Mouse (Mus musculus) CH12.LX (cell line): Measurements from ENCODE around the gene Lzts3. TPM values are rescaled to one million over a fixed set of nuclear protein-coding genes. Genes with fewer than 3 reads are reported as not detected.
A peak's percentile ranks its signal among the peaks of the same experiment; 100 is the strongest.

Experiments used
- DNase-seq: peaks from one replicate; pipeline ENCODE4 v3.0.0-alpha.2; 2013; ENCODE audit errors: extremely low read depth
- H3K27ac ChIP-seq: 2 replicates; pipeline ENCODE4 v1.5.1; 2012; ENCODE audit warnings: low read depth, mild to moderate bottlenecking, control low read depth, moderate library complexity; ENCODE audit not compliant: insufficient read depth
- H3K27me3 ChIP-seq: replicated peaks from 2 replicates; pipeline ENCODE3; 2012; ENCODE audit warnings: inconsistent platforms
- H3K36me3 ChIP-seq, 2 experiments: replicated peaks in 1 of 2; 2 replicates each; pipeline versions ENCODE3 to v1.6.1; 2012; ENCODE audit warnings: inconsistent platforms in 1 of 2, low read length in 1 of 2, mild to moderate bottlenecking in 1 of 2, mixed read lengths in 1 of 2, moderate library complexity in 1 of 2; ENCODE audit not compliant: control insufficient read depth in 1 of 2, insufficient read depth in 1 of 2
- H3K4me1 ChIP-seq, 2 experiments: 2 replicates each; pipeline ENCODE4 v1.6.1; 2012; ENCODE audit warnings: inconsistent platforms in 1 of 2, moderate library complexity in 1 of 2; ENCODE audit not compliant: insufficient read depth in 2 of 2, control insufficient read depth in 1 of 2
- H3K4me2 ChIP-seq: 2 replicates; pipeline ENCODE4 v1.6.1; 2012; ENCODE audit warnings: low read depth, mild to moderate bottlenecking, control low read depth; ENCODE audit not compliant: poor library complexity, insufficient read depth, severe bottlenecking
- H3K4me3 ChIP-seq, 3 experiments: fragments of 150-350 bp in 1 of 3; sonication (generic) in 1 of 3; replicated peaks in 1 of 3; 2 replicates each; pipeline versions ENCODE3 to v1.5.1; 2011 to 2012; ENCODE audit warnings: low read depth in 2 of 3, low read length in 2 of 3, mild to moderate bottlenecking in 2 of 3, moderate library complexity in 2 of 3, control low read depth in 1 of 3, improper control_type of control experiment in 1 of 3, inconsistent platforms in 1 of 3, mixed read lengths in 1 of 3; ENCODE audit not compliant: poor library complexity in 1 of 3
- H3K79me2 ChIP-seq: replicated peaks from 2 replicates; pipeline ENCODE4 v1.6.1; 2012; ENCODE audit warnings: mild to moderate bottlenecking, moderate library complexity; ENCODE audit not compliant: control insufficient read depth, poor library complexity, insufficient read depth, severe bottlenecking; ENCODE audit errors: extremely low read depth
- H3K9ac ChIP-seq: 2 replicates; pipeline ENCODE4 v1.6.1; 2012; ENCODE audit warnings: low read depth, mild to moderate bottlenecking, control low read depth, moderate library complexity; ENCODE audit not compliant: insufficient read depth
- H3K9me3 ChIP-seq: replicated peaks from 2 replicates; pipeline ENCODE3; 2012; ENCODE audit warnings: low read length, inconsistent platforms, mixed read lengths
- CHD1 ChIP-seq: IDR thresholded peaks from 2 replicates; pipeline ENCODE4 v1.6.1; 2012; ENCODE audit warnings: low read depth, low read length, improper control_type of control experiment, inconsistent platforms
- ELF1 ChIP-seq: IDR thresholded peaks from 2 replicates; pipeline ENCODE4 v1.6.1; 2014; ENCODE audit warnings: low read depth, mild to moderate bottlenecking, inconsistent platforms, low read length, improper control_type of control experiment
- EP300 ChIP-seq: IDR thresholded peaks from 2 replicates; pipeline ENCODE4 v1.6.1; 2011; ENCODE audit warnings: low read length, improper control_type of control experiment
- ETS1 ChIP-seq: conservative IDR thresholded peaks from 2 replicates; pipeline ENCODE4 v1.6.1; 2012; ENCODE audit warnings: low read depth, mild to moderate bottlenecking, inconsistent platforms, low read length, improper control_type of control experiment, moderate library complexity
- HCFC1 ChIP-seq: IDR thresholded peaks from 2 replicates; pipeline ENCODE4 v1.6.1; 2012; ENCODE audit warnings: low read depth, mild to moderate bottlenecking, inconsistent platforms, low read length, improper control_type of control experiment
- MAX ChIP-seq: IDR thresholded peaks from 2 replicates; pipeline ENCODE4 v1.6.1; 2011; ENCODE audit warnings: low read length, improper control_type of control experiment
- MAZ ChIP-seq: IDR thresholded peaks from 2 replicates; pipeline ENCODE4 v1.6.1; 2012; ENCODE audit warnings: low read depth, mild to moderate bottlenecking, inconsistent platforms, low read length, improper control_type of control experiment, moderate library complexity
- MEF2A ChIP-seq: IDR thresholded peaks from 2 replicates; pipeline ENCODE4 v1.6.1; 2014; ENCODE audit warnings: low read depth, mild to moderate bottlenecking, inconsistent platforms, low read length, improper control_type of control experiment, borderline replicate concordance
- NELFE ChIP-seq: IDR thresholded peaks from 2 replicates; pipeline ENCODE4 v1.6.1; 2011; ENCODE audit warnings: low read depth, low read length, improper control_type of control experiment
- POLR2A ChIP-seq: IDR thresholded peaks from 2 replicates; pipeline ENCODE4 v1.6.1; 2011; ENCODE audit warnings: low read depth, mild to moderate bottlenecking, improper control_type of control experiment, low read length
- POLR2AphosphoS2 ChIP-seq: IDR thresholded peaks from 2 replicates; pipeline ENCODE4 v1.6.1; 2011; ENCODE audit warnings: low read depth, low read length, improper control_type of control experiment
- RAD21 ChIP-seq: IDR thresholded peaks from 2 replicates; pipeline ENCODE4 v1.6.1; 2011; ENCODE audit warnings: low read depth, mild to moderate bottlenecking, low read length, improper control_type of control experiment, moderate library complexity
- RCOR1 ChIP-seq: conservative IDR thresholded peaks from 2 replicates; pipeline ENCODE4 v1.6.1; 2012; ENCODE audit warnings: low read depth, mild to moderate bottlenecking, inconsistent platforms, low read length, improper control_type of control experiment
- SIN3A ChIP-seq: IDR thresholded peaks from 2 replicates; pipeline ENCODE4 v1.6.1; 2012; ENCODE audit warnings: low read length, improper control_type of control experiment, inconsistent platforms
- TBP ChIP-seq: conservative IDR thresholded peaks from 2 replicates; pipeline ENCODE4 v1.6.1; 2011; ENCODE audit warnings: low read depth, low read length, improper control_type of control experiment
- USF1 ChIP-seq: IDR thresholded peaks from 2 replicates; pipeline ENCODE4 v1.6.1; 2014; ENCODE audit warnings: low read depth, mild to moderate bottlenecking, inconsistent platforms, low read length, improper control_type of control experiment
- USF2 ChIP-seq: conservative IDR thresholded peaks from 2 replicates; pipeline ENCODE4 v1.6.1; 2011; ENCODE audit warnings: low read depth, low read length, improper control_type of control experiment
- ZKSCAN1 ChIP-seq: IDR thresholded peaks from 2 replicates; pipeline ENCODE4 v1.6.1; 2012; ENCODE audit warnings: low read depth, inconsistent platforms, low read length, improper control_type of control experiment, borderline replicate concordance
- ZMIZ1 ChIP-seq: IDR thresholded peaks from 2 replicates; pipeline ENCODE4 v1.6.1; 2012; ENCODE audit warnings: low read depth, mild to moderate bottlenecking, inconsistent platforms, low read length, improper control_type of control experiment
- dilution Hi-C: fragments of 300-500 bp; cut with MboI; formaldehyde crosslinking; loops from 2 replicates; pipeline ENCODE4 v1.14.3; 2020; ENCODE audit warnings: low sequenced_read_pairs; ENCODE audit not compliant: extremely low pct_unique_long_range_greater_than_20kb, extremely low pct_ligation_motif_present
- in situ Hi-C: fragments of 300-500 bp; cut with MboI; formaldehyde crosslinking; loops from 3 replicates; pipeline ENCODE4 v1.14.3; 2019; ENCODE audit warnings: low sequenced_read_pairs, low pct_ligation_motif_present, low pct_unique_long_range_greater_than_20kb, mixed read lengths
- polyA plus RNA-seq: library from polyadenylated mRNA; unstranded; fragments of >175 nt; gene quantifications from 2 replicates; pipeline ENCODE4 v1.2.1, GENCODE M21; 2012; ENCODE audit warnings: low read depth; ENCODE audit not compliant: insufficient read length
- total RNA-seq, 2 experiments: library from RNA; depleted of rRNA; stranded (reverse); fragments of 300-350 nt in 1 of 2; fragments of >200 nt in 1 of 2; gene quantifications; 2 replicates each; pipeline ENCODE4 v1.2.3; 2012 to 2014

The Lzts3 gene
- total and polyA plus RNA-seq, 3 experiments: 1.5 to 4.2 (median 3.9) TPM

DNA sequence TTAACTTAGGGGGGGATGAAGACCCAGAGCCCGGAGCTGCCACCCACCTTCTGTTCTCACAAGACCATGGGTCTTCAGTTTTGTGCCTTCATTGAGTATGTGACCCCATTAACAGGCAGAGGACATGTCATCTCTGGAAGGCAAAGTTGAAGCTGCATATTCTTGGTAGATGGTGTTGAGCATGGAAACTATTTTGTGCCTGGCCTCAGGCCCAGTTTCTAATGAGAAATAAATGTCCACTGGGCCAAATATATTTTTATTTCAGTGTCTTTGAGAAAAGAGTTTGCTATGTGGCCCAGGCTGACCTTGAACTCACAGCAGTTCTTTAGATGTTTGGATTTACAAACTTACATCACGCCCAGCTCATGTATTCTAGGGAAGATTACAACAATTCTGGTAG is 52.8 kb downstream of the Lzts3 start:
- H3K9me3 ChIP-seq: no peaks in the 10 kb centered on the region
- H3K4me3 ChIP-seq: no peak overlapping the region
- no peak for DNase-seq
- H3K4me2 ChIP-seq: no peak overlapping the region
- H3K4me1 ChIP-seq: no peaks in the 10 kb centered on the region
- no peaks in the 10 kb centered on the region for H3K27me3 ChIP-seq
- dilution Hi-C loops (no loop called here), in situ Hi-C loops (loop anchor here (10.0 kb wide), 1 partner anchor 175 kb away; no protein-coding TSS in a partner anchor)
- H3K27ac ChIP-seq: no peak overlapping the region
- TF ChIP-seq MAX (no peak), RAD21 (no peak), MEF2A (no peak), TBP (no peak), NELFE (no peak), POLR2A (no peak), CHD1 (no peak), HCFC1 (no peak), USF1 (no peak), ELF1 (no peak), ZMIZ1 (no peak), ZKSCAN1 (no peak), EP300 (no peak), MAZ (no peak), USF2 (no peak), RCOR1 (no peak)
- peaks cover 25 to 50% of the 10 kb centered on the region in 2 experiments for H3K36me3 ChIP-seq
- no peak overlapping the region for H3K9ac ChIP-seq
- no peaks in the 10 kb centered on the region for H3K79me2 ChIP-seq

DNA sequence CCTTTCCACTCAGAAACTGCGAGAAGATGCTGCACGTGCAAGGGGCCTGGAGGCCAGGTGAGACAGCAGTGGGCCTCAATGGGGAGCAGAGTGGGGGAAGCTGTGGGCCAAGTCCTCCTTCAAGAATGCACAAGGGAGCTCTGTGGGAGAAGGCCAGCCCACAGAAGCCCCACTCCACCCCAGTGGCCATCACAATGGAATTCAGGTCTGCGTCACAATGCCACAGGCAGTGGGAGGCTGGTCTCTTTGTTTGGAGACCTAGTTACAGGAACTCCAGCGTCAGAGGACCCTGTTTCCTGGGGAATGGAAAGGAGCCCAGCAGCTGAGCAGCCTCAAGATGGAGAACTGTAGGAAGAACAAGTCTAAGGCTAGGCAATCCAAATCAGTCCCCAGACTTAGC is 53.4 kb downstream of the Lzts3 start:
- in situ Hi-C loops: no loop called here
- Histone ChIP-seq H3K9ac (no peak overlapping the region), H3K4me3 (no peak overlapping the region), H3K27ac (no peak overlapping the region), H3K36me3 (peaks cover 25 to 46% of the 10 kb centered on the region in 2 experiments), H3K9me3 (no peaks in the 10 kb centered on the region), H3K4me2 (no peak overlapping the region), H3K4me1 (no peaks in the 10 kb centered on the region), H3K27me3 (no peaks in the 10 kb centered on the region)
- dilution Hi-C loops: no loop called here
- no peak for DNase-seq
- TF ChIP-seq NELFE (no peak), ZKSCAN1 (no peak), POLR2AphosphoS2 (peak; percentile 41; the same call in 1 of the 2 replicates), ETS1 (no peak), SIN3A (no peak)
- TF ChIP-seq, all 38 proteins: peak for 1
- no peaks in the 10 kb centered on the region for H3K79me2 ChIP-seq
